Mouse (Mus musculus) midbrain, embryonic 10.5 days (tissue): Measurements from ENCODE around the gene Ctnna3. TPM values are rescaled to one million over a fixed set of nuclear protein-coding genes. Genes with fewer than 3 reads are reported as not detected.
"Not testable (repeated sequence)": the region's sequence is repeated elsewhere in the genome, so short reads cannot be mapped to it uniquely, and the experiment has no call there.

Source experiments
- DNase-seq: peaks from one replicate; pipeline ENCODE4 v3.0.0-alpha.2; 2017; ENCODE audit warnings: low spot score
- H3K27ac ChIP-seq: fragments of 300-500 bp; sonication (generic); replicated peaks from 2 replicates; pipeline ENCODE4 v1.5.1; 2016; ENCODE audit warnings: mild to moderate bottlenecking
- H3K27me3 ChIP-seq: fragments of 300-500 bp; sonication (generic); 2 replicates; pipeline ENCODE4 v1.6.1; 2016; ENCODE audit warnings: low read depth, mild to moderate bottlenecking; ENCODE audit not compliant: poor library complexity, severe bottlenecking
- H3K36me3 ChIP-seq: fragments of 300-500 bp; sonication (generic); 2 replicates; pipeline ENCODE4 v1.6.1; 2016; ENCODE audit warnings: mild to moderate bottlenecking, moderate library complexity
- H3K4me1 ChIP-seq: fragments of 300-500 bp; sonication (generic); 2 replicates; pipeline ENCODE4 v1.6.1; 2016
- H3K4me3 ChIP-seq: fragments of 300-500 bp; sonication (generic); 2 replicates; pipeline ENCODE4 v1.5.1; 2016; ENCODE audit warnings: mild to moderate bottlenecking, moderate library complexity
- H3K9me3 ChIP-seq: fragments of 300-500 bp; sonication (generic); replicated peaks from 2 replicates; pipeline ENCODE4 v1.6.1; 2016; ENCODE audit warnings: mild to moderate bottlenecking
- whole genome bisulfite sequencing: fragments of 180-500 bp; shearing (Covaris S2); methylation state at CpG from one replicate; pipeline ENCODE4 v1.1.7; 2016; 5-methylcytosine and 5-hydroxymethylcytosine counted together
- polyA plus RNA-seq: library from polyadenylated mRNA; unstranded; fragments of >200 nt; fragmentation: Nextera tagmentation; extraction: Ambion mirVana; gene quantifications from 2 replicates; pipeline ENCODE4 v1.2.1, GENCODE M21; 2016

Gene Ctnna3
- polyA plus RNA-seq, 1 experiment from 2014 or later: 0.05 TPM

- no peaks in the 10 kb centered on the region for H3K4me1 ChIP-seq
- no peaks in the 10 kb centered on the region for H3K9me3 ChIP-seq
- 48% methylated on average over 2 of the region's 2 CpGs for WGBS
- H3K27ac ChIP-seq: no peak overlapping the region
- H3K4me3 ChIP-seq: no peak overlapping the region
- no peak for DNase-seq
- H3K27me3 ChIP-seq: no peaks in the 10 kb centered on the region
- H3K36me3 ChIP-seq: no peaks in the 10 kb centered on the region
Observed at GRCm38 (mm10) chr10:64736616-64737015, 1306.7 kb downstream of the Ctnna3 start.

- H3K27me3 ChIP-seq, DNase-seq, H3K4me1 ChIP-seq, H3K4me3 ChIP-seq, H3K36me3 ChIP-seq, H3K9me3 ChIP-seq, H3K27ac ChIP-seq: not testable (repeated sequence)
- 90% methylated on average over 11 of the region's 11 CpGs for whole genome bisulfite sequencing
Observed at GRCm38 (mm10) chr10:64741721-64742120, 1311.8 kb downstream of the Ctnna3 start.

- not testable (repeated sequence) for H3K27me3 ChIP-seq, H3K36me3 ChIP-seq, DNase-seq, H3K27ac ChIP-seq, H3K4me3 ChIP-seq, H3K9me3 ChIP-seq, H3K4me1 ChIP-seq
- 22% methylated on average over 3 of the region's 3 CpGs for WGBS
Observed at GRCm38 (mm10) chr10:64744099-64744498, 1314.2 kb downstream of the Ctnna3 start.

GRCm38 (mm10) chr10:64748651-64749050, 1318.8 kb downstream of the Ctnna3 start:
- no peaks in the 10 kb centered on the region for H3K36me3 ChIP-seq
- no peaks in the 10 kb centered on the region; the same call in 1 of the 2 replicates for H3K9me3 ChIP-seq
- H3K27ac ChIP-seq: no peak overlapping the region
- no peak overlapping the region for H3K4me3 ChIP-seq
- DNase-seq: no peak
- no peaks in the 10 kb centered on the region for H3K27me3 ChIP-seq
- no peaks in the 10 kb centered on the region for H3K4me1 ChIP-seq

GRCm38 (mm10) chr10:64750791-64751190, 1320.9 kb downstream of the Ctnna3 start:
- Histone ChIP-seq H3K4me3 (no peak overlapping the region), H3K9me3 (no peaks in the 10 kb centered on the region; the same call in 1 of the 2 replicates), H3K27ac (no peak overlapping the region), H3K4me1 (no peaks in the 10 kb centered on the region), H3K36me3 (no peaks in the 10 kb centered on the region), H3K27me3 (no peaks in the 10 kb centered on the region)
- DNase-seq: peak; percentile 22
- 47% methylated on average over 5 of the region's 5 CpGs for WGBS

- Histone ChIP-seq H3K27ac (no peak overlapping the region), H3K27me3 (no peaks in the 10 kb centered on the region), H3K36me3 (no peaks in the 10 kb centered on the region), H3K4me1 (no peaks in the 10 kb centered on the region), H3K4me3 (no peak overlapping the region), H3K9me3 (no peaks in the 10 kb centered on the region)
- no peak for DNase-seq
- WGBS: 93% methylated on average over 1 of the region's 1 CpGs
Observed at GRCm38 (mm10) chr10:64836315-64836714, 1406.4 kb downstream of the Ctnna3 start.

- H3K27me3 ChIP-seq: no peaks in the 10 kb centered on the region
- no peaks in the 10 kb centered on the region for H3K4me1 ChIP-seq
- H3K9me3 ChIP-seq: no peaks in the 10 kb centered on the region
- H3K27ac ChIP-seq: no peak overlapping the region
- no peak for DNase-seq
- no peak overlapping the region for H3K4me3 ChIP-seq
- H3K36me3 ChIP-seq: no peaks in the 10 kb centered on the region
- 92% methylated on average over 2 of the region's 2 CpGs for WGBS
Observed at GRCm38 (mm10) chr10:64861439-64861838, 1431.5 kb downstream of the Ctnna3 start.

GRCm38 (mm10) chr10:64870888-64871287, 1441.0 kb downstream of the Ctnna3 start:
- DNase-seq: no peak
- H3K27me3 ChIP-seq: no peaks in the 10 kb centered on the region
- H3K27ac ChIP-seq: no peak overlapping the region
- no peaks in the 10 kb centered on the region for H3K9me3 ChIP-seq
- no peak overlapping the region for H3K4me3 ChIP-seq
- no peaks in the 10 kb centered on the region for H3K36me3 ChIP-seq
- 81% methylated on average over 3 of the region's 3 CpGs for WGBS
- H3K4me1 ChIP-seq: no peaks in the 10 kb centered on the region

GRCm38 (mm10) chr10:64876506-64876905, 1446.6 kb downstream of the Ctnna3 start:
- H3K4me3 ChIP-seq: no peak overlapping the region
- H3K4me1 ChIP-seq: no peaks in the 10 kb centered on the region
- H3K27me3 ChIP-seq: no peaks in the 10 kb centered on the region
- DNase-seq: no peak
- no peaks in the 10 kb centered on the region for H3K9me3 ChIP-seq
- no peak overlapping the region for H3K27ac ChIP-seq
- 71% methylated on average over 2 of the region's 2 CpGs for WGBS
- H3K36me3 ChIP-seq: no peaks in the 10 kb centered on the region

GRCm38 (mm10) chr10:64879860-64880259, 1450.0 kb downstream of the Ctnna3 start:
- no peaks in the 10 kb centered on the region for H3K27me3 ChIP-seq
- 83% methylated on average over 3 of the region's 3 CpGs for WGBS
- no peak overlapping the region for H3K27ac ChIP-seq
- no peaks in the 10 kb centered on the region for H3K36me3 ChIP-seq
- no peaks in the 10 kb centered on the region for H3K4me1 ChIP-seq
- DNase-seq: no peak
- no peaks in the 10 kb centered on the region for H3K9me3 ChIP-seq
- H3K4me3 ChIP-seq: no peak overlapping the region

GRCm38 (mm10) chr10:64886946-64887345, 1457.0 kb downstream of the Ctnna3 start:
- Histone ChIP-seq H3K9me3 (no peaks in the 10 kb centered on the region), H3K4me1 (no peaks in the 10 kb centered on the region), H3K27me3 (no peaks in the 10 kb centered on the region), H3K27ac (no peak overlapping the region), H3K4me3 (no peak overlapping the region), H3K36me3 (no peaks in the 10 kb centered on the region)
- no peak for DNase-seq
- WGBS: 89% methylated on average over 9 of the region's 9 CpGs

GRCm38 (mm10) chr10:64892458-64892857, 1462.6 kb downstream of the Ctnna3 start:
- no peak overlapping the region for H3K4me3 ChIP-seq
- H3K4me1 ChIP-seq: no peaks in the 10 kb centered on the region
- H3K36me3 ChIP-seq: no peaks in the 10 kb centered on the region
- no peak for DNase-seq
- H3K27me3 ChIP-seq: no peaks in the 10 kb centered on the region
- H3K27ac ChIP-seq: no peak overlapping the region
- no peaks in the 10 kb centered on the region for H3K9me3 ChIP-seq

GRCm38 (mm10) chr10:64898739-64899138, 1468.8 kb downstream of the Ctnna3 start:
- H3K27me3 ChIP-seq: no peaks in the 10 kb centered on the region
- no peak overlapping the region for H3K4me3 ChIP-seq
- no peak for DNase-seq
- no peaks in the 10 kb centered on the region for H3K9me3 ChIP-seq
- H3K4me1 ChIP-seq: no peaks in the 10 kb centered on the region
- no peak overlapping the region for H3K27ac ChIP-seq
- 76% methylated on average over 1 of the region's 1 CpGs for WGBS
- no peaks in the 10 kb centered on the region for H3K36me3 ChIP-seq

GRCm38 (mm10) chr10:64901726-64902125, 1471.8 kb downstream of the Ctnna3 start:
- WGBS: 85% methylated on average over 3 of the region's 3 CpGs
- no peak for DNase-seq
- Histone ChIP-seq H3K4me1 (no peaks in the 10 kb centered on the region), H3K27ac (no peak overlapping the region), H3K36me3 (no peaks in the 10 kb centered on the region), H3K9me3 (no peaks in the 10 kb centered on the region), H3K4me3 (no peak overlapping the region), H3K27me3 (no peaks in the 10 kb centered on the region)
